Mouse (Mus musculus) embryonic facial prominence, embryonic 10.5 days (tissue): ENCODE measurements at regions not wholly inside any gene's neighbourhood (a gene's known extent, or its start where the extent isn't known, plus 50 kb on each side); places are given as distances from the start of the nearest gene placed in this dataset.

ENCODE experiments used
- DNase-seq: peaks from one replicate; pipeline ENCODE4 v3.0.0-alpha.2; 2017; ENCODE audit warnings: low spot score
- H3K27ac ChIP-seq: fragments of 300-500 bp; sonication (generic); replicated peaks from 2 replicates; pipeline ENCODE4 v1.5.1; 2016; ENCODE audit warnings: mild to moderate bottlenecking
- H3K27me3 ChIP-seq: fragments of 300-500 bp; sonication (generic); replicated peaks from 2 replicates; pipeline ENCODE4 v1.6.1; 2016; ENCODE audit warnings: low read depth, mild to moderate bottlenecking; ENCODE audit not compliant: poor library complexity, severe bottlenecking
- H3K36me3 ChIP-seq: fragments of 300-500 bp; sonication (generic); replicated peaks from 2 replicates; pipeline ENCODE4 v1.6.1; 2016; ENCODE audit warnings: mild to moderate bottlenecking, moderate library complexity
- H3K4me1 ChIP-seq: fragments of 300-500 bp; sonication (generic); 2 replicates; pipeline ENCODE4 v1.6.1; 2016
- H3K4me3 ChIP-seq: fragments of 300-500 bp; sonication (generic); 2 replicates; pipeline ENCODE4 v1.5.1; 2016; ENCODE audit warnings: mild to moderate bottlenecking, moderate library complexity
- H3K9me3 ChIP-seq: fragments of 300-500 bp; sonication (generic); 2 replicates; pipeline ENCODE4 v1.6.1; 2016; ENCODE audit warnings: mild to moderate bottlenecking
- WGBS: fragments of 180-500 bp; shearing (Covaris S2); methylation state at CpG from one replicate; pipeline ENCODE4 v1.1.7; 2016; 5-methylcytosine and 5-hydroxymethylcytosine counted together

DNA sequence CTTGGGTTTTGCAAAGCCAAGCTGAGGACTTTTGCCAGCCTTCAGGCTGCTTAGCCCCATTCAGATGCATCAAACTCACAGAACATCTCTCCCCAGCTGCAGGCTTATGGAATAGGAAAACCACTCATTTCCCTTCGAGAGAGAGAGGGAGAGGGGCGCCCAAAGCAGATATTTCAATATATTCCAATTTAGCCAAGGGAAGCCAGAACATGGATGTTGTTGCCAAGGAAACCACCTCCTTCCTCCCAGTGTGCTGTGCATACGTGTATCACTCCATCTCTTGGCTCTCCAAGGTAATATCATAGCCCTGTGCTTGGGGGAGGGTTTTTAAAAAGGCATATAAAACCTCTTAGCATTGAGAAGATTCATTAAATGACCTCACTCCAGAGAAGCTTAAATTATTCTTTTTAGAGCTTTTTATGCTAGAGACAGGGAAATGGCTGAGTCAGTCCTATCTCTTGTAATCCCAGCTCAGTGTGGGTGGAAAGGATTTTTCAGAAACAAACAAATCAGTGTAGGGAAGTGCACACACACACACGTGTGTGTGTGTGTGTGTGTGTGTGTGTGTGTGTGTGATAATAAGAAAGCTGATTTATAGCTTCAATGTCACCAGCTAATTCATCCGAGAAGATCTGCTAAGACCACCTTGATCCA lies 245.1 kb downstream of the Rps24 start:
- 77% methylated on average over 5 of the region's 5 CpGs for WGBS
- Histone ChIP-seq H3K27me3 (no peaks in the 10 kb centered on the region), H3K27ac (no peak overlapping the region), H3K4me3 (no peak overlapping the region), H3K9me3 (no peaks in the 10 kb centered on the region), H3K4me1 (no peaks in the 10 kb centered on the region), H3K36me3 (no peaks in the 10 kb centered on the region)
- DNase-seq, result no peak

GRCm38 (mm10) chr14:24733326-24733725 lies 246.4 kb downstream of the Rps24 start:
- Histone ChIP-seq H3K4me1 (no peaks in the 10 kb centered on the region; the same call in 1 of the 2 replicates), H3K36me3 (no peaks in the 10 kb centered on the region), H3K27ac (0 out of 2 replicates have a peak overlapping the region, but pooled peaks have one; percentile 35), H3K9me3 (no peaks in the 10 kb centered on the region), H3K27me3 (no peaks in the 10 kb centered on the region), H3K4me3 (no peak overlapping the region)
- WGBS, result 88% methylated on average over 7 of the region's 7 CpGs
- DNase-seq, result no peak

GRCm38 (mm10) chr14:24738869-24739268 lies 251.9 kb downstream of the Rps24 start:
- H3K27ac ChIP-seq, result no peak overlapping the region
- H3K9me3 ChIP-seq, result no peaks in the 10 kb centered on the region
- DNase-seq, result no peak
- H3K36me3 ChIP-seq, result no peaks in the 10 kb centered on the region
- H3K27me3 ChIP-seq, result no peaks in the 10 kb centered on the region
- H3K4me1 ChIP-seq, result peaks cover 4% of the 10 kb centered on the region; the same call in 1 of the 2 replicates
- no peak overlapping the region for H3K4me3 ChIP-seq

DNA sequence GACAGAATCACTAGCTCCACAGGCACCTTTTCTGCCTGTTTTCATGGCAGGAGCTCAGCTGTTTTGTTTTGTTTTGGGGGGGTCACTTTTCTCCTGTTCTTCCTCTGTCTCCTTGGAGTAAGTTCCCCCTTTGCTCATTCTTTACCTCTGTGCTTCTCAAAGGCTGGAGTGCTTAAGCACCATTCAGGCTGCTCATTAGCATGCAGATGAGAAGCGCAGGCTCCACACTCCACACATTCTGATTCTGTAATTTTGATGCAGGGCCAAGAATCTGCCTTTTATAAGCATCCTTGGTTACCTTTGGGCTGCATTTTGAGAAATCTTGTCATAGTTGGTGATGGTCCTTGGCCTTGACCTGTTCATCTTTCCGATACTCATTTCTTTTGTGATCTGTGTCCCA lies 257.5 kb downstream of the Rps24 start:
- H3K4me1 ChIP-seq, result peaks cover 24% of the 10 kb centered on the region
- no peaks in the 10 kb centered on the region for H3K36me3 ChIP-seq
- no peak overlapping the region for H3K27ac ChIP-seq
- no peak for DNase-seq
- no peak overlapping the region for H3K4me3 ChIP-seq
- 80% methylated on average over 2 of the region's 2 CpGs for WGBS
- 0 out of 2 replicates have a peak, but pooled peaks cover 4% of the 10 kb centered on the region for H3K27me3 ChIP-seq
- H3K9me3 ChIP-seq, result no peaks in the 10 kb centered on the region

- H3K4me3 ChIP-seq, result no peak overlapping the region
- 0 out of 2 replicates have a peak, but pooled peaks cover 4% of the 10 kb centered on the region for H3K27me3 ChIP-seq
- no peaks in the 10 kb centered on the region for H3K9me3 ChIP-seq
- no peaks in the 10 kb centered on the region for H3K36me3 ChIP-seq
- DNase-seq, result no peak
- no peak overlapping the region for H3K27ac ChIP-seq
- 52% methylated on average over 3 of the region's 3 CpGs for WGBS
- H3K4me1 ChIP-seq, result peaks cover 24% of the 10 kb centered on the region
Measured at GRCm38 (mm10) chr14:24745730-24746129, 258.8 kb downstream of the Rps24 start.

- WGBS, result 50% methylated on average over 4 of the region's 4 CpGs
- peak; percentile 22 for DNase-seq
- H3K27ac ChIP-seq, result peak overlapping the region; percentile 45
Measured at GRCm38 (mm10) chr14:24747471-24747795, 260.5 kb downstream of the Rps24 start.

GRCm38 (mm10) chr14:24747796-24748496 lies 261.0 kb downstream of the Rps24 start:
- H3K4me1 ChIP-seq, result peaks cover 24% of the 10 kb centered on the region
- H3K36me3 ChIP-seq, result no peaks in the 10 kb centered on the region
- 56% methylated on average over 7 of the region's 7 CpGs for WGBS
- peak; percentile 35 for DNase-seq
- H3K27ac ChIP-seq, result peak overlapping the region; percentile 45
- H3K9me3 ChIP-seq, result no peaks in the 10 kb centered on the region
- 0 out of 2 replicates have a peak, but pooled peaks cover 4% of the 10 kb centered on the region for H3K27me3 ChIP-seq
- no peak overlapping the region for H3K4me3 ChIP-seq

More at GRCm38 (mm10) chr14:24747471-24747795, 260.5 kb downstream of the Rps24 start:
- Histone ChIP-seq H3K36me3 (no peaks in the 10 kb centered on the region), H3K4me1 (peaks cover 24% of the 10 kb centered on the region), H3K27me3 (0 out of 2 replicates have a peak, but pooled peaks cover 4% of the 10 kb centered on the region), H3K9me3 (no peaks in the 10 kb centered on the region), H3K4me3 (no peak overlapping the region)

DNA sequence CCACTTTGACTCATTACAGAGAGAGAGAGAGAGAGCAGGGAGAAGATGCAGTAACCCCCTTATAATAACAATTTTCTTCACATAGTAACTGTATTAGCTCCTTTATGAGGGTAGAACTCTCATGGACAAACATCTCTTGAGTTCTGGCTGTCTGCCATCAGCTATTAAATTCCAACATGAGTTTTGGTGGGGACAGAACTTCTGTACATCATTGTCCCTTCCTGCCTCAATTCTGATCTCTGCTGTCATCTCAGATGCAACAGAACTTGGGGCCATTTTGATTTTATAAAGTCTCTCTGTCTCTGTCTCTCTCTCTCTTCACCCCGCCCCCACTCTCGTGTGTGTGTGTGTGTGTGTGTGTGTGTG lies 261.6 kb downstream of the Rps24 start:
- Histone ChIP-seq H3K4me1 (peaks cover 24% of the 10 kb centered on the region), H3K36me3 (no peaks in the 10 kb centered on the region), H3K27ac (no peak overlapping the region), H3K9me3 (no peaks in the 10 kb centered on the region), H3K4me3 (no peak overlapping the region), H3K27me3 (0 out of 2 replicates have a peak, but pooled peaks cover 4% of the 10 kb centered on the region)
- 82% methylated on average over 2 of the region's 2 CpGs for WGBS
- no peak for DNase-seq

DNA sequence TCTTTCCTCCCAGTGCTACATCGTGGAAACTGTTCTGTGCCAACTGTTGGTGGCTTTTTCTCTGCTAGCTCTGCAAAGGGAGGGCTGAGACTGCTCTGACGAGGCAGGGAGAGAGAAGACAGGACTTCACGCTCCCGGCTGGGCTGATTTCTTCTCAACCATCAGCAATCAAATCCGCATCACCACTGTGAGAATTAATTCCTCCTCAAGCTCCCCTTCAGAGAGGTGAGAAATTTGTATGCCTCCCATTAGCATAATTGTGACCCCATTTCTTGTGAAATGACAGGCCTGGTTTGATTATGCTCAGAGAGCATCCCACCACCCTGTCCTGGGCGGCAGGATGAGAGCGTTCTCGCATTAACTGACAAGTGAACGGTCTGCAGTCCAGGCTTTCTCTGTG lies 262.4 kb downstream of the Rps24 start:
- H3K27me3 ChIP-seq, result 0 out of 2 replicates have a peak, but pooled peaks cover 4% of the 10 kb centered on the region
- 84% methylated on average over 9 of the region's 9 CpGs for WGBS
- H3K27ac ChIP-seq, result no peak overlapping the region
- no peaks in the 10 kb centered on the region for H3K9me3 ChIP-seq
- DNase-seq, result no peak
- H3K4me1 ChIP-seq, result peaks cover 24% of the 10 kb centered on the region
- no peaks in the 10 kb centered on the region for H3K36me3 ChIP-seq
- H3K4me3 ChIP-seq, result no peak overlapping the region

DNA sequence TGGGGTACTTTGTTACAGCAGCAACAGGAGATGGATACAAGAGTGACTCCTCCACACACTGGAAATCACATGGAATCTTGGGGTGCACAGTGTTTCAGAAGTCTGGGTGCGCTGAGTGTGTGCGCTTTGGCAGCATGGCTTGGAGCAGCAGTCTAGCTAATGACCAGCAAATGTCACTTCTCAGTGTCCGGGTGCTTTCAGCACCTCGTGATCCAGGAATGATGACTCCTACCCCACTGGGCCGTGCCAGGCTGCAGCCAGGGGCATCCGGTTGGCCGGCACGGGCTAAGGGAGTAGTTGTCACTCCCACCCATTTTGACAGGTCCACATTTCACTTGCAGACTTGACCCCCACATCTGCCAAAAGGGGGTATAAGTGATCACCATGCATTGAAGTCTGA lies 264.3 kb downstream of the Rps24 start:
- Histone ChIP-seq H3K4me3 (no peak overlapping the region), H3K27me3 (0 out of 2 replicates have a peak, but pooled peaks cover 2% of the 10 kb centered on the region), H3K27ac (0 out of 2 replicates have a peak overlapping the region, but pooled peaks have one; percentile 16), H3K36me3 (no peaks in the 10 kb centered on the region), H3K9me3 (no peaks in the 10 kb centered on the region), H3K4me1 (peaks cover 24% of the 10 kb centered on the region)
- no peak for DNase-seq
- 90% methylated on average over 8 of the region's 8 CpGs for WGBS

- DNase-seq, result no peak
- Histone ChIP-seq H3K4me3 (no peak overlapping the region), H3K27me3 (no peaks in the 10 kb centered on the region), H3K36me3 (no peaks in the 10 kb centered on the region), H3K4me1 (peaks cover 12% of the 10 kb centered on the region), H3K27ac (no peak overlapping the region), H3K9me3 (no peaks in the 10 kb centered on the region)
- WGBS, result 61% methylated on average over 1 of the region's 1 CpGs
Measured at GRCm38 (mm10) chr14:24754753-24755152, 267.8 kb downstream of the Rps24 start.

DNA sequence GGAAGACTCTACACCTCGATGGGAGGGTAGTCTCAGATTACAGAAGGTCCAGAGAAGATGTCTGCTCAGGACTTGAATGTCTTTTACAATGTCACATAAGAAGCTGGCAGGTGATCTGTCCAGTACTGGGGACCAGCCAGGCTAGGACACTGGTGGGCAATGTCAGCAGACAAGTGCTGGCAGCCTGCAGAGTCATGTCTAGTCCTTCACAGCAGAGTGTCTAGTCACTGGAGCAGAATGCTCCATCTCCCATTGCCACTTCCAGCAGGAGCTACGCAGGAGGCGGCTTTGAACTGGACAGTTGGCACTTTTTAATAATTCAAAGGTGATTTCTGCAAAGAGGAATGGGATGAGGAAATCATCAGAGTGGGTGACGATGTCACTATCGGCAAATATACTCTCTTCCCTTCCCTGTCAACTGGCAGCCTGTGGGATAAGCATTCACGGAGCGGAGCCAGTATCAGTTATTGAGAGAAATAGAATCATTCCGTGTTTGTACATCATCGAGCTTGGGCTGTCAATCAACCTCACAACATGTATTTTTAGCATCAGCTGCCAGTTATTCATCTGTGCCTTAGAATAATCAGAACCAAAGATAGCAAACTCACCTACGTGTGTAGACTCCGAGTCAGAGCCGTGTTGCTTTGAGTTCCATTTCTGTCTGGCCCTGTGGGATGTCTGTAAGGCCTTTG lies 268.6 kb downstream of the Rps24 start:
- no peaks in the 10 kb centered on the region for H3K36me3 ChIP-seq
- no peak overlapping the region for H3K27ac ChIP-seq
- H3K4me3 ChIP-seq, result no peak overlapping the region
- 88% methylated on average over 12 of the region's 12 CpGs for WGBS
- DNase-seq, result no peak
- H3K4me1 ChIP-seq, result peaks cover 13% of the 10 kb centered on the region
- no peaks in the 10 kb centered on the region for H3K9me3 ChIP-seq
- H3K27me3 ChIP-seq, result no peaks in the 10 kb centered on the region
